Mouse (Mus musculus): ENCODE data around the gene Atp8a1.

Atp8a1 gene

GRCm38 (mm10) chr5:67768708-67769107 is 78.5 kb downstream of the Atp8a1 start:
- DNase-seq (ENCODE audit: low read depth, low spot score): no peak

GRCm38 (mm10) chr5:67764798-67765197 is 82.4 kb downstream of the Atp8a1 start:
- peak; percentile 9 for DNase-seq (ENCODE audit: low read depth, low spot score)

GRCm38 (mm10) chr5:67758126-67758525 is 89.1 kb downstream of the Atp8a1 start:
- no peak for DNase-seq (ENCODE audit: low read depth, low spot score)

- no peak for DNase-seq (ENCODE audit: low read depth, low spot score)
Observed at GRCm38 (mm10) chr5:67756138-67756537, 91.1 kb downstream of the Atp8a1 start.

GRCm38 (mm10) chr5:67753057-67753456 is 94.2 kb downstream of the Atp8a1 start:
- DNase-seq (ENCODE audit: low read depth, low spot score): no peak

- no peak for DNase-seq (ENCODE audit: low read depth, low spot score)
Observed at GRCm38 (mm10) chr5:67752629-67753028, 94.6 kb downstream of the Atp8a1 start.

- DNase-seq (ENCODE audit: low read depth, low spot score): no peak
Observed at GRCm38 (mm10) chr5:67752007-67752406, 95.2 kb downstream of the Atp8a1 start.

GRCm38 (mm10) chr5:67739261-67739660 is 108.0 kb downstream of the Atp8a1 start:
- DNase-seq (ENCODE audit: low read depth, low spot score): no peak

- no peak for DNase-seq (ENCODE audit: low read depth, low spot score)
Observed at GRCm38 (mm10) chr5:67738133-67738532, 109.1 kb downstream of the Atp8a1 start.

GRCm38 (mm10) chr5:67735771-67736170 is 111.5 kb downstream of the Atp8a1 start:
- no peak for DNase-seq (ENCODE audit: low read depth, low spot score)

GRCm38 (mm10) chr5:67733551-67734258 is 113.5 kb downstream of the Atp8a1 start:
- DNase-seq (ENCODE audit: low read depth, low spot score): no peak

- DNase-seq (ENCODE audit: low read depth, low spot score): no peak
Observed at GRCm38 (mm10) chr5:67733150-67733549, 114.1 kb downstream of the Atp8a1 start.

GRCm38 (mm10) chr5:67727755-67728154 is 119.5 kb downstream of the Atp8a1 start:
- DNase-seq (ENCODE audit: low read depth, low spot score): no peak

GRCm38 (mm10) chr5:67726810-67727209 is 120.4 kb downstream of the Atp8a1 start:
- no peak for DNase-seq (ENCODE audit: low read depth, low spot score)

- no peak for DNase-seq (ENCODE audit: low read depth, low spot score)
Observed at GRCm38 (mm10) chr5:67701641-67702040, 145.6 kb downstream of the Atp8a1 start.

- no peak for DNase-seq (ENCODE audit: low read depth, low spot score)
Observed at GRCm38 (mm10) chr5:67699418-67699817, 147.8 kb downstream of the Atp8a1 start.

- no peak for DNase-seq (ENCODE audit: low read depth, low spot score)
Observed at GRCm38 (mm10) chr5:67698176-67698575, 149.1 kb downstream of the Atp8a1 start.

GRCm38 (mm10) chr5:67696741-67697596 is 150.3 kb downstream of the Atp8a1 start:
- DNase-seq (ENCODE audit: low read depth, low spot score): peak; percentile 28

- no peak for DNase-seq (ENCODE audit: low read depth, low spot score)
Observed at GRCm38 (mm10) chr5:67695055-67695710, 152.1 kb downstream of the Atp8a1 start.

- DNase-seq (ENCODE audit: low read depth, low spot score): no peak
Observed at GRCm38 (mm10) chr5:67690336-67690735, 156.9 kb downstream of the Atp8a1 start.

- no peak for DNase-seq (ENCODE audit: low read depth, low spot score)
Observed at GRCm38 (mm10) chr5:67688001-67688400, 159.2 kb downstream of the Atp8a1 start.

GRCm38 (mm10) chr5:67685906-67686305 is 161.3 kb downstream of the Atp8a1 start:
- no peak for DNase-seq (ENCODE audit: low read depth, low spot score)

Measured in WW6 (cell line).